Mouse (Mus musculus) forebrain, embryonic 14.5 days (tissue): ENCODE results near the gene Map3k20. TPM values are rescaled to one million over a fixed set of nuclear protein-coding genes. Genes with fewer than 3 reads are reported as not detected.
A peak's percentile ranks its signal among the peaks of the same experiment; 100 is the strongest.

Experiments used
- ATAC-seq: fragments of 200-750 bp; cut with Nextera tagmentation; 2 replicates; pipeline ENCODE4 v1.8.0; 2017; ENCODE audit warnings: mild to moderate bottlenecking, moderate library complexity
- DNase-seq: peaks from one replicate; pipeline ENCODE4 v3.0.0-alpha.2; 2015; ENCODE audit warnings: low spot score
- H3K27ac ChIP-seq: fragments of 300-500 bp; sonication (generic); 2 replicates; pipeline ENCODE4 v1.5.1; 2014; ENCODE audit warnings: low read depth, mild to moderate bottlenecking, control low read depth, low read length, moderate library complexity
- H3K27me3 ChIP-seq: fragments of 300-500 bp; sonication (generic); replicated peaks from 2 replicates; pipeline ENCODE4 v1.6.1; 2014; ENCODE audit warnings: low read length, control low read depth, mixed read lengths; ENCODE audit not compliant: control insufficient read depth, insufficient read depth
- H3K36me3 ChIP-seq: fragments of 300-500 bp; sonication (generic); 2 replicates; pipeline ENCODE4 v1.6.1; 2014; ENCODE audit warnings: low read length, control low read depth; ENCODE audit not compliant: control insufficient read depth, insufficient read depth
- H3K4me1 ChIP-seq: fragments of 300-500 bp; sonication (generic); 2 replicates; pipeline ENCODE4 v1.6.1; 2014; ENCODE audit warnings: antibody characterized with exemption, low read length, control low read depth; ENCODE audit not compliant: control insufficient read depth, insufficient read depth
- H3K4me2 ChIP-seq: fragments of 300-500 bp; sonication (generic); 2 replicates; pipeline ENCODE4 v1.6.1; 2014; ENCODE audit warnings: mild to moderate bottlenecking, control low read depth, low read length
- H3K4me3 ChIP-seq: fragments of 300-500 bp; sonication (generic); 2 replicates; pipeline ENCODE4 v1.5.1; 2014; ENCODE audit warnings: low read depth, low read length, control low read depth
- H3K9ac ChIP-seq: fragments of 300-500 bp; sonication (generic); 2 replicates; pipeline ENCODE4 v1.6.1; 2014; ENCODE audit warnings: mild to moderate bottlenecking, low read length, control low read depth, moderate library complexity
- H3K9me3 ChIP-seq: fragments of 300-500 bp; sonication (generic); replicated peaks from 2 replicates; pipeline ENCODE4 v1.6.1; 2016; ENCODE audit warnings: low read length, control low read depth, mixed read lengths; ENCODE audit not compliant: control insufficient read depth
- WGBS: fragments of 180-500 bp; shearing (Covaris S2); extraction: QIAGEN DNeasy Blood & Tissue Kit; methylation state at CpG from one replicate; pipeline ENCODE4 v1.1.7; 2014; 5-methylcytosine and 5-hydroxymethylcytosine counted together
- polyA plus RNA-seq: library from polyadenylated mRNA; unstranded; fragments of >200 nt; fragmentation: Nextera tagmentation; extraction: Ambion mirVana; gene quantifications from 2 replicates; pipeline ENCODE4 v1.2.1, GENCODE M21; 2014

The Map3k20 gene
- polyA plus RNA-seq, 1 experiment from 2014 or later = 4.0 TPM

DNA sequence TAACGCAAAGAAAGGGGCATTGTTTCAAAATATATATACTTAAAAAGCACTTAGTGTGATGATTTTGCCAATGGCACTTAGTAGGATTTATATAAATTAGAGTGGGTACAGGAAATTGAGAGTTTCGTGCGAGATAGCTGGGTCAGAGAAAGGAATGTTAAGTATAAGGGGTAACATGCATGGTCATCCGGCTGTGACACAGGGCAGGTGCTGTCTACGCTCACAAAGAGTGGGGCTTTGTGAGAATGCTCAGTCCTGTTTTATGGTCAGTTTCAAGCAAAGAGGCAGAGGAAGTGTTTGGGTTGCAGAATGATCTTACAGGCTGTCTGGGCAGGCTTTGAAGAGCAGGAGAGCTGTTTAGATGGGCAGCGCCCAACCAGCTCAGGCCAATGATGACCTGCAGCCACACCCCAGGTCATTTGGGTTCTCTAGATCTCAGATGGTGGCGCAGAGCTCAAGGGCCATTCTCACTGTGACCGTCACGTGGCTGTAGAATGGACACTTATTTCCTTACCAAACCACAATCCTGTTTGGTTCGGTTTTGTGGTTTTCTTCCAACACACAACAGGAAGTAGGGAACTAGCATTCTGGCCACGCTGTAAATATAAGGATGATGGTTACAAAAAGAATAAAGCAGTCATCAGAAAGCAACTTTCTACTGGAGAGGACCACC lies 37.4 kb downstream of the Map3k20 start:
- Histone ChIP-seq H3K9me3 (no peaks in the 10 kb centered on the region), H3K4me2 (no peak overlapping the region), H3K4me1 (no peaks in the 10 kb centered on the region; the same call in 1 of the 2 replicates), H3K4me3 (no peak overlapping the region), H3K27ac (no peak overlapping the region), H3K9ac (no peak overlapping the region), H3K27me3 (no peaks in the 10 kb centered on the region), H3K36me3 (no peaks in the 10 kb centered on the region)
- DNase-seq (no peak), ATAC-seq (no peak)
- WGBS = 67% methylated on average over 11 of the region's 11 CpGs

DNA sequence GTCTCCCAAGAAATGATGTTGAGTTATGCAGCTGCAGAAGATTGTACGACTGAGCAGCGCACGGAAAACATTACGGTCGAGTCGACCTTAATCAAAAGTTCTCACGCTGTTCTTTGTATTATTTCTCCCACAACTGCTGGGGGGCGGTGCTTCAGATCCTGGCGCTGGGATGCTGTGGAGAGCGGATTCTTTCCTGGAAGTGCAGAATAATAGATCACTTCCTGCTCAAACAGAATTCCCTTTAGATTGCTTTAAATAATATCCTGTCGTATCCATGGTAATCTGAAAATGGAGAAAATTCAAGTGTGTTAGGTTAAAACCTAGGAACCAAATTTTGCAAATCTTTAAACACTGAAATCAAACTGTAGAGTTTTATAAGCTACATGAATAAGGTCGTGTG lies 39.0 kb downstream of the Map3k20 start:
- ATAC-seq (no peak), DNase-seq (peak; percentile 41)
- no peak overlapping the region for H3K9ac ChIP-seq
- H3K36me3 ChIP-seq = no peaks in the 10 kb centered on the region
- no peak overlapping the region for H3K4me3 ChIP-seq
- no peak overlapping the region for H3K27ac ChIP-seq
- 45% methylated on average over 12 of the region's 12 CpGs for WGBS
- H3K27me3 ChIP-seq = no peaks in the 10 kb centered on the region
- H3K4me2 ChIP-seq = no peak overlapping the region
- no peaks in the 10 kb centered on the region; the same call in 1 of the 2 replicates for H3K4me1 ChIP-seq
- H3K9me3 ChIP-seq = no peaks in the 10 kb centered on the region

DNA sequence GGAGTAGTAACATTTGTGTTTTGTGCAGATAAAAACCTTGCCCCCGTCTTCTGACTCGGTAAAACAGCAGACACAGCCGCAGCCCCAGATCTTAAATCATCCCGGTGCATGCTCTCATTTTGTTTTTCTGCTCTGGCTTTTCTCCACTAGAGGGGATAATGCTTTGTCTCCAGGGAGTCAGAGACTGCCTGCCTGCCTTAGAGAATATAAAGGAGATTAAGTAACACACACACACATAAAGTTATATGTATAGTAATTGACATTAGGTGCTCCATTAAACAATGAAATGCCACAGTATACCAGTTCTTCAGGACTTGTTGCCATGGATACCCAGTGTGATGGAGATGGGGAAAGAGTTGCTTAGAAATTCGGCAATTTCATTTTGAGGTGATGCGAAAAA lies 41.1 kb downstream of the Map3k20 start:
- no peak overlapping the region for H3K4me2 ChIP-seq
- no peaks in the 10 kb centered on the region for H3K27me3 ChIP-seq
- H3K36me3 ChIP-seq = no peaks in the 10 kb centered on the region
- peak; percentile 63 for DNase-seq
- no peak overlapping the region for H3K9ac ChIP-seq
- H3K4me1 ChIP-seq = no peaks in the 10 kb centered on the region; the same call in 1 of the 2 replicates
- 29% methylated on average over 6 of the region's 6 CpGs for WGBS
- H3K27ac ChIP-seq = no peak overlapping the region
- ATAC-seq = 0 out of 2 replicates have a peak, but pooled peaks have one; percentile 32
- H3K4me3 ChIP-seq = no peak overlapping the region
- H3K9me3 ChIP-seq = no peaks in the 10 kb centered on the region

DNA sequence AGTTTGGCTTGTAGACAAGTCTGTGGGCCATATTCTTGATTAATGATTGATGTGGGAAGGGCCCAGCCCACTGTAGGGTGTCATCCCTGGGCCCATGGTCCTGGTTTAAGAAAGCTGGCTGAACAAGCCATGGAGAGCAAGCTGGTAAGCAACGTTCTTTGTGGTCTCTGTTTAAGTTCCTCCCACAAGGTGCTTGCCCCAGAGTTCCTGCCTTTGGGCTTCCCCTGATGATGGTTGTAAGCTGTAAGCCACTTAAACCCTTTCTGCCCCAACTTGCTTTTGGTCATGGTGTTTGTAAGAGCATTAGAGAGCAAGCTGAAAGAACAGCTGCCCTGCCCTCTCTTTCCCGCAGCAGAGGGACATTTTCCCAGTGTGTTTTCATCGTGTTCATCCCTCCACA lies 43.0 kb downstream of the Map3k20 start:
- DNase-seq (no peak), ATAC-seq (no peak)
- no peaks in the 10 kb centered on the region; the same call in 1 of the 2 replicates for H3K4me1 ChIP-seq
- 81% methylated on average over 3 of the region's 3 CpGs for WGBS
- no peaks in the 10 kb centered on the region for H3K36me3 ChIP-seq
- H3K4me3 ChIP-seq = no peak overlapping the region
- no peak overlapping the region for H3K9ac ChIP-seq
- no peak overlapping the region for H3K27ac ChIP-seq
- no peak overlapping the region for H3K4me2 ChIP-seq
- H3K9me3 ChIP-seq = no peaks in the 10 kb centered on the region
- no peaks in the 10 kb centered on the region for H3K27me3 ChIP-seq

DNA sequence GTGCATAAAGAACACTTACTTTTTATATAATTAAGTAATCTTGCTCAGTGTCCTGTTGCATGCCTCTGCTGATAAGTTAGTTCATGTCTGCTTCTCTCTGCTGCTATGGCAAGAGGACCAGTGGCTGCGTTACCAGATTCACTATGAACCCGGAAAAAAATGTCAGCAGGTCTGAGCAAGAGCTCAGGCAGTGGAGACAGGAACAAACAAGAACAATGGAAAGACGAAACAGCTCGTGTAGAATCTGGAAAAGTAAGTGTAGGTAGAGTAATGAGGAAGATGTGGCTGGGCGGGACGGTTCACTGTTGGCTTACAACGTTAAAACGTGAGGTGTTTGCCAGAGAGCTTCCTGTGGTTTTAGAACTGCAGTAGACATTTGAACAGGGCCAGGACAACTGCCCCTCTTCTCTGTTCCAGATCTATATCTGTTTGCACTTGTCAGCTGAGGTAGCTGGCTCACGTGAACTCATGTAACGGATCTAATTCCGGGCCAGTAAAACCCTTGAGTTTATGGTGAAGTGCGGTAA lies 45.6 kb downstream of the Map3k20 start:
- no peaks in the 10 kb centered on the region for H3K27me3 ChIP-seq
- WGBS = 83% methylated on average over 12 of the region's 12 CpGs
- no peak for ATAC-seq
- no peak overlapping the region for H3K4me2 ChIP-seq
- H3K4me1 ChIP-seq = no peaks in the 10 kb centered on the region
- H3K9ac ChIP-seq = no peak overlapping the region
- no peaks in the 10 kb centered on the region for H3K9me3 ChIP-seq
- no peaks in the 10 kb centered on the region for H3K36me3 ChIP-seq
- DNase-seq = no peak
- no peak overlapping the region for H3K4me3 ChIP-seq
- H3K27ac ChIP-seq = no peak overlapping the region

DNA sequence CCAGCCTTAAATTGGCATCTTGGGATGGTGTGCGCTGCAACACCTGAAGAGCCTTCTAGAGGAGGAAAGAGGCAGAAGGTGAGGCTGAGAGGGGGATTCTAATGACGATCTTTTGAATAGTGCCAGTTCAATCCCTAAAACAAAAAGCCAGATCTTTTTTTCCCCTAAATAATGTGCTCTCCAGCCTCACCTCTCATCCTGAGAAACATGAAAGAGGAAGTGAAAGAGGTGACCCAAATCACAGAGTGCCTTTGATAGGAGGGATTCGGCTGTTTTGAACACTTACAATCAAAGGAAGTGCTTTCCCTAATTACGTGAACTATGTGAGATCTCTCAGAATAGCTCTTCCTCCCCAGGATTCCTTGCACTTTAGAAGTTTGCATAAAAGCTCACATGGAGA lies 46.6 kb downstream of the Map3k20 start:
- 41% methylated on average over 4 of the region's 4 CpGs for WGBS
- no peak overlapping the region for H3K4me2 ChIP-seq
- no peak overlapping the region for H3K9ac ChIP-seq
- H3K27me3 ChIP-seq = no peaks in the 10 kb centered on the region
- H3K4me1 ChIP-seq = no peaks in the 10 kb centered on the region
- no peaks in the 10 kb centered on the region for H3K36me3 ChIP-seq
- DNase-seq (no peak), ATAC-seq (no peak)
- no peak overlapping the region for H3K27ac ChIP-seq
- H3K4me3 ChIP-seq = no peak overlapping the region
- H3K9me3 ChIP-seq = no peaks in the 10 kb centered on the region

DNA sequence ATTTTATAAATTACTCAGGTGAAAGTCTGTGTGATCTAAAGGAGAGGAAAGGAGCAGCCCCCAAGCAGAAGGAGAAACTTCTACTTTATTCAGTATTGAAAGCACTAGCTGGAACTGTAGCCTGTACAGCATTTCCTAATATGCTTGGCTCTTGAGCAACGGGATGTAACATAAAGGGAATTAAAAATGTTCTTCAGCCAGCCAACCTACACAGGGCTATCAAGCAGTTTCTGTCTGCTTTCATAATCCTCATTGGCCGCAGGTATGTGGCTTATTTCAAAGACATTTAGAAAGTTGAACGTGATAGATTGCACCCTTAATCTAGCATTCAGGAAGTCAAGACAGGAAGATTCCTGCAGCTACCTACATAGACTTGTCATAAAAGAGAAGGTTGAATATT lies 47.8 kb downstream of the Map3k20 start:
- no peak for ATAC-seq
- Histone ChIP-seq H3K27me3 (no peaks in the 10 kb centered on the region), H3K27ac (no peak overlapping the region), H3K4me3 (no peak overlapping the region), H3K9me3 (no peaks in the 10 kb centered on the region), H3K9ac (no peak overlapping the region), H3K4me1 (no peaks in the 10 kb centered on the region), H3K4me2 (no peak overlapping the region), H3K36me3 (no peaks in the 10 kb centered on the region)
- DNase-seq = no peak
- 86% methylated on average over 3 of the region's 3 CpGs for WGBS

DNA sequence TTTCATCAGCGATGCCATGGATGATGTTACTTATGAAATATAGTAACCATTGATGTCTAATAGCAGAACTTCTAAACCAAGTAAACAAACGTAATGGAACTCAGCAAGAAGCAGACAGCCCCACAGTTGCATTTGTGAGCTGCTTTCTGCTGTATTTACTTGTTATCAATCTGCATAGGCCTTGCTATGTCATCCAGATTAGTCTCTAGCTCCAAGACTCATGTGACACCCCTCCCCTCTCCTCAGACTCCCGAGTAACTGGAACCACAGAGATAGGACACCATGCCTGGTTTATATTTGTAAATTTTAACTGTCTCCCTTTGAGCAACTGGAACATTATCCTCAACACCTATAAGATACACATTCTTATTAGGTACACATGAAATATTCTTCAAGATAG lies 51.4 kb downstream of the Map3k20 start:
- no peaks in the 10 kb centered on the region for H3K4me1 ChIP-seq
- no peak overlapping the region for H3K27ac ChIP-seq
- no peak overlapping the region for H3K4me3 ChIP-seq
- H3K9me3 ChIP-seq = no peaks in the 10 kb centered on the region
- no peaks in the 10 kb centered on the region for H3K27me3 ChIP-seq
- no peak overlapping the region for H3K4me2 ChIP-seq
- no peaks in the 10 kb centered on the region for H3K36me3 ChIP-seq
- ATAC-seq (no peak), DNase-seq (no peak)
- WGBS = 83% methylated on average over 3 of the region's 3 CpGs
- H3K9ac ChIP-seq = no peak overlapping the region

DNA sequence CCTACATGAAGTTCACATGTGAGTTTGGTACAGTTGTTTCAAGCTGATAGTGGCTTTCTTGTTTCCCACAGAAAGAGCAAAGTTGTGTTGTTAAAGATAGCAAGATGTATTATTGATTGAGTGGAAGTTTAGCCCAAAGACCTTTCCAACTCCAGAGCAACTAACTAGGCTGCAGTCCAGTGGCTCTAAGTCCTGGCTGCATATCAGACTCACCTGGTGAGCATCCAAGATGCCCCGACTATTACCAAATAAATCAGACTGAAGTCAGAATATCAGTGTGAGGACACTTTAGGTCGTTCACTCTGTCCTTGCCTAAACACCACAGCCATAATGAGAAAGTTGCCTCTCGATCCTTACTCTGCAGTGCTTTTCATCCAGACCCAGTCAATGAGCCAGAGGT lies 59.8 kb downstream of the Map3k20 start:
- DNase-seq (no peak), ATAC-seq (no peak)
- Histone ChIP-seq H3K27me3 (no peaks in the 10 kb centered on the region), H3K36me3 (no peaks in the 10 kb centered on the region), H3K4me3 (no peak overlapping the region), H3K27ac (no peak overlapping the region), H3K9me3 (no peaks in the 10 kb centered on the region), H3K4me2 (no peak overlapping the region), H3K9ac (no peak overlapping the region), H3K4me1 (no peaks in the 10 kb centered on the region)
- WGBS = 86% methylated on average over 3 of the region's 3 CpGs
